Mouse (Mus musculus): ENCODE measurements around the gene Gm20865. TPM values are rescaled to one million over a fixed set of nuclear protein-coding genes. Genes with fewer than 3 reads are reported as not detected.
"Not testable (repeated sequence)": the region's sequence is repeated elsewhere in the genome, so short reads cannot be mapped to it uniquely, and the experiment has no call there.

Gene Gm20865
- total RNA-seq (2021), result not detected

DNA sequence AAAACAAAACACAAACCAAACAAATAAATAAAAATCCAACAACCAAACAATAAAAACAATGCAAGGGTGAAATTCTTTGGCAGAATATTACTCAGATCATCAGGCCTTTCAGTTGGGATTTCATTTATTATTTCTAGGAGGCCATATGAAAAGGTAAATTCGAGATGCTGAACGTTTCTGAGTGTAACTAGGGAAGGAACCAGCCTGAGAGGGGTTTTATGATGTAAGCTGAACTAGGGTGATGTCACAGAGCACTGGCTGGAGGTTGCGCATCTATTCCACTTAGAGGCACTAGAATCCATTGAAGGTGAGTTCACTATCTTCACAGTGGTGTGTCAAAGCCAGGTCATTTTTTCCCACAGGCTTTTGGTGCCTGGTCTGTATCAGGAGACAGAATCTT, at the start of gene Gm20865:
Gene Gm20865, plus strand, starts transcription at position 301 of the 400 bp plus-strand sequence.
- not testable (repeated sequence) for DNase-seq

Other genes starting within 250 kb of the Gm20865 start
- gene Gm29866, start 247.9 kb upstream of the Gm20865 start, total RNA-seq (2021), result not detected
- not detected for gene Gm20909, start 77.0 kb upstream of the Gm20865 start, total RNA-seq (2021)